Mouse (Mus musculus): ENCODE results near the gene Trappc12.

DNA sequence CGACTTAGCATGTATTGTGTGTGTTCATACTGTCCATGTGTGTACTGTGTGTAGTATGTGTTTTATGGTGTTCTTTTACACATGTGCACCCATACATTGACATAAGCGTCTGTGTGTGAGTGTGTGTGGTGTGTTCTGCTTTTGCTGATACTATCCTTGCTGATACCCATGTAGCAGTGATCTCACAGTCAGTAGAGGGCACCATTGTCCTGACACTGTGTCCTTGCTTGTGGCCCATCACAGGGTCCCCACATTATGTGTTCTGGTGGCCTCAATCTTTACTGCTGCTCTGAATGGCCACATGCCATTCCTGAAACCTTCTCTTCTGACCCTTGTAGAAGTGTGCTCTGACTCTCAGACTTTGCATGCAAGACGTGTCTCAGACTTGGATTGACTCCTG is 23.5 kb upstream of the Trappc12 start:
- TF ChIP-seq POLR2A (IDR thresholded peaks at IDR 0.05; ENCODE audit: borderline replicate concordance, insufficient read depth, low read length) (no peak), CTCF (IDR thresholded peaks at IDR 0.05; ENCODE audit: borderline replicate concordance, insufficient read depth, low read depth, low read length) (peak; percentile 58)

Data from cerebellum, adult 2 months (tissue).